Mouse (Mus musculus): ENCODE results near the gene Pdcd2l.

The Pdcd2l gene

DNA sequence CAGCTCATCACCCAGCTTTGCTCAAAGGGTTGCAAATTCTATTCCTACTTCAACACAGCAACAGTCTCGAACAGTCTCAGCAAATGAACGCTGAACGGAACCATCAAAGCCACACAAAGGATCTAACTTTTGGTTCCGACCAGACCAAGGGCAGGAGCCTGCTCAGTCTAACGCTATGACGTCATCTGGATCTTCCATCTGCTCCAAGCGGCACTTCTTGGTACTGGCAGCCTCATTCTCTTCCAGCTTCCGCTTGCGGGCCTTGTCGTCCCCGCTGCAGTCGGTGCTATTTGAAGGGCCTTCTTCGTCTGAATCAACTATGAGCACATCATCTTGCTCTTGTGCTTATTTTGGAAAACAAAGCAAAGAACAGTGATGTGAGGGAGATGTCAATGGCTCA lies 55.3 kb downstream of the Pdcd2l start:
- DNase-seq (ENCODE audit: low spot score in 2 of 2), result no peak

DNA sequence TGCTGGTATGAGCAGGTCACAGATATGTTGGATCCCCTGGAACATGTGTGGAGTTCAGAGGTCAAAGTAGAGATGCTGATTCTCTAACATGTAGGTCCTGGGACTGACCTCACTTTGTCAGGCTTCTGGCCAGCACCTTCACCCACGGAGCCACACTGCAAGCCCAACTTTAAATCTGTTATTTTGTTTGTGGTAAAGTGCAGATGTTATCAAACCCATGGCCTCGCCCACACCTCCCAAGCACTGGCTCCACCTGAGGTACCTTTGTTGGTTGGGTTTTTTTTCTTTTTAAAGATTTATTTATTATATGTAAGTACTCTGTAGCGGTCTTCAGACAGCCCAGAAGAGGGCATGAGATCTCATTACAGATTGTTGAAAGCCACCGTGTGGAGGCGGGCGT lies 57.0 kb downstream of the Pdcd2l start:
- no peak for DNase-seq (ENCODE audit: low spot score in 2 of 2)

All from spleen, postnatal 10 days (tissue).